Mouse (Mus musculus) T-helper 17 cell (primary cell): ENCODE data around the gene Ache.

Experiments used
- in situ Hi-C, 2 experiments: fragments of 300-600 bp; cut with MboI, MseI; formaldehyde crosslinking; loops; 1 replicate in 1 of 2; 2 replicates in 1 of 2; pipeline ENCODE4 v1.15.1; 2025; ENCODE audit warnings: high pct_unique_total_duplicates in 2 of 2

Ache gene

DNA sequence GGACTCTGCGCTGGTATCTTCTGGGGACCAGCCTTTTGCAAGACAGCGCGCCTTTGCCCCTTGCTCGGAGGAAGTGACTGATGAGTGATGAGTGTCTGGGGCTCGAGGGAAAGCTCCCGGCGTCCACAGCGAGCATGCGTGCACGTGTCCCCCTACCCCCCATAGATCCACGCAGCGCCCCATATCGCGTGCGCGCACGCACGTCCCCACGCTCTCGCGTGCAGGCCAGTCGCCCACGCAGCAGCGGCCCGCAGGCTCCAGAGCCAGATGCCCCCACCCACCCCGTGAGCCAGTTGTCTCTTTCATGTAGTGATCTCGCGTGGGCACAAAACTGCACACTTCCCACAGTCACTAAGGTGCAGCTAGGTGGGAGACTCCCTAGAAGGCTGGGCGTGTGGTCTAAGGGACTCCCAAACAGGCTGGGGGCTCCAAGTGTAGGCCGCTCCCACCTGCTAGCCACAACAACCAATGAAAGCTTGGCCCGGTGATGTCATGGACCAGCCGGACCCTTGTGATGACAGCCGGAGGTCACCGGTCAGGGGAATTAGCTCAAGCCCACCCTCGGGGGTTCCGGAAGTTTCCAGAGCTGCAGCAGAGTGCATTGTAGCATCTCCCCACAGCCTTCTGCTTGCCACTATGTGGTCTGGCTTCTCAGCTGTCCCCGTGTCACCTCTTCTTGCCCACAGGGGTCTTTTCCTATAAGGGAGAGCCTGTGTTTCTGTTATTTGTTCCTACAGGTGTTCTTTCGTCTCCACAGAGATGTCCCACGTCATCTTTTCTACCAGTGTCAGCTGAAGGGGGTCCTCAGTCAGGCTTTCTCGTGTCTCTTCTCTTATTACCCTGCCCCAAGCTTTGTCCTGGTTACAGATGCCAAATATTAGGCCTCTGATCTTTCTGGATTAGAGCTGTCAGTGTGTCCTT, at the start of gene Ache:
Ache (plus strand) TSS at position 488 of the 921 bp plus-strand sequence.
- in situ Hi-C loops = loop anchor here (5.0 to 25.0 kb wide), 3 partner anchors 130 to 1062 kb away; no protein-coding TSS in a partner anchor

DNA sequence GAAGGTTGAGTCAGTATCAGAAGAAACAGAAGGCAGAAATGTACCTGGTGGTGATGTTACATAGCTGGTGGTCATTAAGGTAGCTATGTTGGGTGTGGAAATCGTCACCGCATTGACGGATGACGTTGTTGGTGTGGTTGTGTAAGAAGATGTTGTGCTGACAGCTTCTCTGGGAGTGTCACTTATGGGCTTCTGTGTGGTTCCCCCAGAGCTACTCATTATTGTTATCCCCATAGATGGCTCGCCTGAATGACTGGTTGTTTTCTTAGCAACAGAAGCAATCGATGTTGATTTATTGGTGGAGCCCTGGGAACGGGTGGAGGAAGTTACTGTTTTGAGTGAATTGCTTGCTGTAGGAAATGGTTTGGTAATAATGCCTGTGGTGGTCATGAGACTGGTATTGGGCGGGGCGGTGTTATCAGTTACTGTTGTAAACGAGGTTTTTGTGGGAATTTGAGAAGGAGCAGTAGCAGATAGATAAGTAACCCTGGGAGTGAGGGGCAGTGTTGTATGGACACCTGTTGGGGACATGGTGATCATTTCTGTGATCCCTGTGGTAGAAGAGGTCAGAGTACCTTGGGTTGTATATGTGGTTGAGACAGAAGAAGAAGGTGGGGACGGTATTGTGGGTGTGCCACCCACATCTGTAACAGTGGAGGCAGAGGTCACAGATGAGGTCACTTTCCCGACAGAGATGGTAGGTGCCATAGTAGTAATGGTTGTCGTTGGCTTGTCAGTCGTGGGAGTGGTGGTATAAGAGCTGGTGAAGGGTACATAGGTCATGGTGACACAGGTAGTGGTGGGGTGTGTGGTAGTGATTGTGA, 23.2 kb upstream of the Ache start:
- in situ Hi-C loops = loop anchor here in 1 of 2 experiments (10.0 kb wide), 2 partner anchors 459 to 1149 kb away; partner anchors contain the start of gene Polr2j

GRCm38 (mm10) chr5:137264787-137265186, 22.5 kb upstream of the Ache start:
- in situ Hi-C loops = loop anchor here (5.0 to 10.0 kb wide), 3 partner anchors 57 to 1150 kb away; partner anchors contain the start of gene Polr2j (in 1 of the 2)

GRCm38 (mm10) chr5:137268131-137268910, 19.0 kb upstream of the Ache start:
- in situ Hi-C loops = loop anchor here (5.0 to 10.0 kb wide), 3 partner anchors 61 to 1154 kb away; partner anchors contain the start of gene Polr2j (in 1 of the 2)

DNA sequence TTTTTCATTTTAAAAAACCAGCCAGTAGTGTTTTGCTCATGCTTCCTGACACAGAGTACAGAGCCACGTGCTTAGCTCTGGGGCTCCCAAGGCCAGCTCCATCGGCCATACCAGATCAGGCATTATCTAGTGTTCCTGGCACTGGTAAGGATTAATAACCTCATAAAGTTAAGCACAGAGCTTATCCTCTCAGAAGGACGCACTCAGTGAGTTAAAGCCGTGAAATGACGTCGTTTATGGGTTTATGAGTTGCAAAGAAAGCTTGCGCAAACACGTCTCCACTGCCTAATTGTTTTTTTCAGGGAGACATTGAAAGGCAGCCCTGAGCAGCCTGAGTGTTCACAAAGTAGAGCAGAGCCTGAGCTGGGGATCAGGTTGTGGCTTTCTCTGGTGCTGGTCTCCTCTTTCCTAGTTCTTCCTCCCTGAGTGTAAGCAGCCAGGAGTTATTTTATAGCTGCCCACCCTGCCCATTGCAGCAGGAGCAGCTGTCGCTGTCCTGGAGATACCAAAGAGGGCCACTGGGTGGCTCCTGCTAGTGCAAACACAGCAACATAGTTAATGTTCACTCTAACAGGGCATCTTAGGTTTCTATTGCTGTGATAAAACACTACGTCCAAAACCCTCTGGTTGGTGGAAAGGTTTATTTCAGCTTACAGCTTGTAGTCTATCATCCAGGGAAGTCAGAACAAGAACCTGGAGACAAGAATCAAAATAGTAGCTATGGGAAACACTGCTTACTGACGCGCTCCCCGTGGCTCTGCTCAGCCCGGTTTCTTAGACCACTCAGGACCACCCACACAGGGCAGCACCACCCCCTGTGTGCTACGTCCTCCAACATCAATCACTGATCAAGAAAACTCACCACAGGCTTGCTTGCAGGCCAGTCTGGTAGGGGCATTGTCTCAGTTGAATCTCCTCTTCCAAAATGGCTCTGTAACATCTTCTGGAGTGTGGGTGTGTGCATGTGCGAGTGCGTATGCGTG, 9.7 kb upstream of the Ache start:
- in situ Hi-C loops = loop anchor here in 1 of 2 experiments (25.0 kb wide), 1 partner anchor 265 kb away; no protein-coding TSS in a partner anchor

DNA sequence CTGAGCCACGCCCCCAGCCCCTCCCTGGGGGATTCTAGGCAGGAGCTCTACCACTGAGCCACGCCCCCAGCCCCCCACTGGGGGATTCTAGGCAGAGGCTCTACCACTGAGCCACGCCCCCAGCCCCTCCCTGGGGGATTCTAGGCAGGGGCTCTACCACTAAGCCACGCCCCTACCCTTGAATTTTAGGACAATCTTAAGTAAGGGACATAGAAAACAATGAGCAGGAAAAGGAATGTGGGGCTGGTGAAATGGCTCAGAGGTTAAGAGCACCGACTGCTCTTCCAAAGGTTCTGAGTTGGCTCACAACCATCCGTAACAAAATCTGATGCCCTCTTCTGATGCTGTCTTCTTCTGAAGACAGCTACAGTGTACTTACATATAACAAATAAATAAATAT, 2.9 kb upstream of the Ache start:
- in situ Hi-C loops = loop anchor here in 1 of 2 experiments (10.0 to 25.0 kb wide), 2 partner anchors 272 to 1060 kb away; no protein-coding TSS in a partner anchor

DNA sequence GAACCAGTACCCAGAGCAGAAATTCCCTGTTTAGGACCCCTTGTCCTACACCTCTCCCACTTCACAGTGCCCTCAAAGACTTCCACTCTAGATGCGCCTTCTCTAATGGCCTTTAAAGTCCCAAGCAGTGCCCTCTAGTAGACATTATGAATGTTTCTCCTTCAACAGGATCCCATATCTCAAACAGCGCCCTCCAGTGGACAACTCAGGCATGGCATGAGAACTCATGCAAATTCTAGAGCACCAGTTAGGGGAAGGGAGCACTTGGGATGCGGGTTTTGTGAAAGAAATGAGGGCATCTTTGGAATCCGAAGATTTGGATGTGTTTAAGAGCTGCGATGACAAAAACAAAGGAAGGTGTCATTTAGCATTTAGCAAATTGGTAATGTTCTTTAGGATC, 2.3 kb upstream of the Ache start:
- in situ Hi-C loops = loop anchor here (5.0 to 25.0 kb wide), 3 partner anchors 128 to 1060 kb away; no protein-coding TSS in a partner anchor

- in situ Hi-C loops = loop anchor here (5.0 to 25.0 kb wide), 3 partner anchors 129 to 1061 kb away; no protein-coding TSS in a partner anchor
These were observed 1.3 kb upstream of the Ache start for GRCm38 (mm10) chr5:137285986-137286385.

DNA sequence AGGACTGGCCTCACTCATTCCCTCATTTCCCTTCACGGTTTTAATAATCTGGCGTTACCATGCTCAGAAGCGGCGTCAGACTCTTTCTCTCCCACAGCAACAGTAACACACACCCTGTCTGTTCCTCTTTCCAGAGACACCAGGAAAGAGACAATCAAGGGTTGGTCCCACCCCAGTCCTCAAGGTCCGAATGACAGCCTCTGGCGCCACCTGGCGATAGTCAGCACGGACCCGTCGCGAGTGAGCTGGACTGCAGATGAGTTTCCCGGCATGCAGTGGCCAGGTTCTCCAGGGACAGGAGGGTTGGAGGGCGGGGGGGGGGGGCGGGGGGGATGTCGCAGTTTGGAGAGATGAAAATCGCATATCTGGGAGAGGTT, 676 bp upstream of the Ache start:
- in situ Hi-C loops = loop anchor here (5.0 to 25.0 kb wide), 3 partner anchors 129 to 1062 kb away; no protein-coding TSS in a partner anchor

GRCm38 (mm10) chr5:137287953-137288743, 829 bp downstream of the Ache start:
- in situ Hi-C loops = loop anchor here (5.0 to 25.0 kb wide), 3 partner anchors 131 to 1063 kb away; no protein-coding TSS in a partner anchor

DNA sequence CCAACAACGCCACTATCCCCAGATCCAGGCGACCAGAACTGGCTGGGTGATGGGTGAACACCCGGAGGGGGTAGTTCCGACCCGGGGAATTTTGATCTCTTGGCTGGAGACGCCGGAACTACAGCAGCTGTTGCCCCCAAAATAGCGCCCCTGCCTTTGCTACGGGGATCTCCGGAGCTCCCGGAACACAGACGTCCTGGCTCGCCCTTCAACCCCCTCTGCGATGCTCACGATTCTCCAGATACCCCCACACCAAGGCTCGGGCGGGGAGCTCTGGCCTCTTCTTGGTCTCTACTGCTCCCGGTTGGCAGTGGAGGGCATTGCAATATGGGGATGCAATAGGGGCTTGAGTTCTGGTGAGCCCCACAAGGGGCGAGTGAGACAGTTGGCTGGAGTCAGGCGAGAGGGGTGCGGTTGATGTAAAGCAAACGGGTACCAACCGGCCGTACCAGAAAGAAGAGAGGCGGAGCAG, 1.7 kb downstream of the Ache start:
- in situ Hi-C loops = loop anchor here (5.0 to 25.0 kb wide), 3 partner anchors 132 to 1064 kb away; no protein-coding TSS in a partner anchor

DNA sequence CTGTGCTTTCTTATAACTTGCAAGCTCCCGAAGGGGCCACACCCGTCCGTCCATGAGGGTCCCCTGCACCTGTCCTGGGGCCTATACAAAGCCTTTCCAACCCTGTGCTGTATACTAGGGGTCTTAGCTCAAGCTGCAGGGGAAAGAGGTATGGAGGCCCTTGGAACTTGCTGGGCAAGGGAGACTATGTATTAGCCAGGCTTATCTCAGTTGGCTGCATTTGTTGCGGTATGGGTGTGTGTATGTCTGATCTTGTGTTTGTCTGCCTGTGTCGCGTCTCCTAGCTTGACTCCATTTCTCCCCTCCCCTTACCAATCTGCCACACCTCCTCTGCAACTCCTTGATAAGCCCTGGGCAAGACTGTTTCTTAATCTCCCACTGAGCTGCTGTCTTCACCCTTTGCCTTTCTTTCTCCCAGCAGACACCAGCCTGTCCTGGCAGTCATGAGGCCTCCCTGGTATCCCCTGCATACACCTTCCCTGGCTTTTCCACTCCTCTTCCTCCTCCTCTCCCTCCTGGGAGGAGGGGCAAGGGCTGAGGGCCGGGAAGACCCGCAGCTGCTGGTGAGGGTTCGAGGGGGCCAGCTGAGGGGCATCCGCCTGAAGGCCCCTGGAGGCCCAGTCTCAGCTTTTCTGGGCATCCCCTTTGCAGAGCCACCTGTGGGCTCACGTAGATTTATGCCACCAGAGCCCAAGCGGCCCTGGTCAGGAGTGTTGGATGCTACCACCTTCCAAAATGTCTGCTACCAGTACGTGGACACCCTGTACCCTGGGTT, 2.5 kb downstream of the Ache start:
- in situ Hi-C loops = loop anchor here (5.0 to 25.0 kb wide), 4 partner anchors 132 to 1065 kb away; partner anchors contain the start of genes Ap4m1 (in 1 of the 2) and Mcm7 (in 1 of the 2)

DNA sequence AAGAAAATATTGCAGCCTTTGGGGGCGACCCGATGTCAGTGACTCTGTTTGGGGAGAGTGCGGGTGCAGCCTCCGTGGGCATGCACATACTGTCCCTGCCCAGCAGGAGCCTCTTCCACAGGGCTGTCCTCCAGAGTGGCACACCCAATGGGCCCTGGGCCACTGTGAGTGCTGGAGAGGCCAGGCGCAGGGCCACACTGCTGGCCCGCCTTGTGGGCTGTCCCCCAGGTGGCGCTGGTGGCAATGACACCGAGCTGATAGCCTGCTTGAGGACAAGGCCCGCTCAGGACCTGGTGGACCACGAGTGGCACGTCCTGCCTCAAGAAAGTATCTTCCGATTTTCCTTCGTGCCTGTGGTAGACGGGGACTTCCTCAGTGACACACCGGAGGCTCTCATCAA, 3.4 kb downstream of the Ache start:
- in situ Hi-C loops = loop anchor here in 1 of 2 experiments (10.0 to 25.0 kb wide), 2 partner anchors 278 to 884 kb away; partner anchors contain the start of genes Ap4m1 and Mcm7

DNA sequence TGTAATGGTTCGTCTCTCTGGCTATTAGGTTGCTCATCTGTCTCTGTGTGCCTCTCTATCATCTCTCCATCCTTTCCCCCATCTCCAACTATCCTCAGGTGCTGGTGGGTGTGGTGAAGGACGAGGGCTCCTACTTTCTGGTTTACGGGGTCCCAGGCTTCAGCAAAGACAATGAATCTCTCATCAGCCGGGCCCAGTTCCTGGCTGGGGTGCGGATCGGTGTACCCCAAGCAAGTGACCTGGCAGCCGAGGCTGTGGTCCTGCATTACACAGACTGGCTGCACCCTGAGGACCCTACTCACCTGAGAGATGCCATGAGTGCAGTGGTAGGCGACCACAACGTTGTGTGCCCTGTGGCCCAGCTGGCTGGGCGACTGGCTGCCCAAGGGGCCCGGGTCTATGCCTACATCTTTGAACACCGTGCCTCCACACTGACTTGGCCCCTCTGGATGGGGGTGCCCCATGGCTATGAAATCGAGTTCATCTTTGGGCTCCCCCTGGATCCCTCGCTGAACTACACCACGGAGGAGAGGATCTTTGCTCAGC, 4.1 kb downstream of the Ache start:
- in situ Hi-C loops = loop anchor here in 1 of 2 experiments (10.0 to 25.0 kb wide), 2 partner anchors 279 to 883 kb away; partner anchors contain the start of genes Ap4m1 and Mcm7

DNA sequence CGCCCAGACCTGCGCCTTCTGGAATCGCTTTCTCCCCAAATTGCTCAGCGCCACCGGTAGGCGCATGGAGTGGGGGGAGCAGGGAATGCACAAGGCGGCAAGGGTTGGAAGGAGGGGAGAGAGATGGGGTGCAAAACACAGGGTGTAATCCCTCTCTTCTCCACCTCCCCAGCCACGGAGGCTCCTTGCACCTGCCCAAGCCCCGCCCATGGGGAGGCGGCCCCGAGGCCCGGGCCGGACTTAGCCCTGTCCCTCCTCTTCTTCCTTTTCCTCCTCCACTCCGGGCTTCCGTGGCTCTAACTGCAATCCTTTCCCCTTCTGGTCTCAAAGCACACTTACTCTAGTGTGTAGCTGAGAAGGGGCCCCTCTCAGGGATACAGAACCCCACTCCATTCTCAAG, 6.0 kb downstream of the Ache start:
- in situ Hi-C loops = loop anchor here in 1 of 2 experiments (10.0 to 25.0 kb wide), 2 partner anchors 281 to 882 kb away; partner anchors contain the start of genes Ap4m1 and Mcm7
